Mouse (Mus musculus) WW6 (cell line): ENCODE results near the gene Parva.

Experiments used
- DNase-seq: peaks from one replicate; pipeline ENCODE4 v3.0.0-alpha.2; 2013; ENCODE audit warnings: low read depth, low spot score

Gene Parva

DNA sequence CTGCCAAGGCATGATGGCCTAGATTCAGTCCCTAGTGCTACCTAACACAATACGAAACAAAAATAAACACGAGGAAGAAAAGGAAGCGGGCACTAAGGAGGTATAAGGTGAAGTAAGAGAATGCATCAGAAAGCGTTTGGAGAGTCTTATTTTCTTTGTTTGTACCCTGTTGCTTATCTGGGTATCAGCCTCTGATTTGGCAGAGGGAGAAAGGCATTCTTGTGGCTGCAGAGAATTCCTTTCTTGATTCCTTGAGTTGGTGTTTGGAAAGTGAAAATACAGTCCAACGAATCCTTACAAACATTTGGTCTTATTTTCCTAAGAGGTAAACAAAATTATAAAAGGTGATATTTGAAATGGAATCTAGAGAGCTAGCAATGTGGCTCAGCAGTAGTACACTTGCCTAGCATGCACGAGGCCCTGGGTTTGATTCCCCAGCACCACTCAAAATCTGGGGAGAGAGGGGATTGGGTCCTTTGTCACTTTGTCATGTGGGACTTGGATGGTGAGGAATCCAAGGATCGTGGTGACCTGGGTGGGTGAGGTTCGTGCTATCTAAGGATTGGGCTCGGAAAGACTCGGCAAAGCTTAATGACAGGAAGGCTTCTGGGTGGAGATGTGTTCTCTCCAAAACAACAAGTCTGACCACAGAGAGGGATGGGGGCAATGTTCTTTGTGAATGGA is 44.9 kb downstream of the Parva start:
- DNase-seq = no peak

DNA sequence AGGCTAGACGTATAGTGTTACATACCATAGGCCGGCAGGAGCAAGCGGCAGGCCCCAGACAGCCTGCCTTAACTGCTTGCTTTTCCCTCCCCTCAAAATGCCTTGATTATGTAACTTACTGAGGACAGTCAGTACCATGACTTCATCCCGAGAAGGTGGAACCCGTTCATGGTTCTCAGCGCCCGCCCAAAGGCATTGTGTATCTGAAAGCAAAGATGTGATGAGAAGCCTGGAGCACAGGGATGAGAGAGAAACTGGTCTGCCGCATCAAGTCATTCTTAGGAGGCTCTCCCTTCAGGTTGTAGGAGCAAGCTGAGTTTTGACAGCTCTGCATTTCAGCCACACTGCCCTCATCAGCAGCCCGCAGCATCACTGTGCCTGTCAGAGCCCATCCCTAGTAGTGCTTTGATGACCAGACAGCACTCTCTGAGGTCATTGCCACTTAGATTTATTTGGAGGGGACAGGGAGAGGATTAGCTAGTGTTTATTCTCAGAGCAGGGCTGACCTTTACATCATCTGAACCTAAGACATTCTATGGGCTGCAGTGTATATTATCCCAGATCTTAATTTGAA is 45.5 kb downstream of the Parva start:
- no peak for DNase-seq

DNA sequence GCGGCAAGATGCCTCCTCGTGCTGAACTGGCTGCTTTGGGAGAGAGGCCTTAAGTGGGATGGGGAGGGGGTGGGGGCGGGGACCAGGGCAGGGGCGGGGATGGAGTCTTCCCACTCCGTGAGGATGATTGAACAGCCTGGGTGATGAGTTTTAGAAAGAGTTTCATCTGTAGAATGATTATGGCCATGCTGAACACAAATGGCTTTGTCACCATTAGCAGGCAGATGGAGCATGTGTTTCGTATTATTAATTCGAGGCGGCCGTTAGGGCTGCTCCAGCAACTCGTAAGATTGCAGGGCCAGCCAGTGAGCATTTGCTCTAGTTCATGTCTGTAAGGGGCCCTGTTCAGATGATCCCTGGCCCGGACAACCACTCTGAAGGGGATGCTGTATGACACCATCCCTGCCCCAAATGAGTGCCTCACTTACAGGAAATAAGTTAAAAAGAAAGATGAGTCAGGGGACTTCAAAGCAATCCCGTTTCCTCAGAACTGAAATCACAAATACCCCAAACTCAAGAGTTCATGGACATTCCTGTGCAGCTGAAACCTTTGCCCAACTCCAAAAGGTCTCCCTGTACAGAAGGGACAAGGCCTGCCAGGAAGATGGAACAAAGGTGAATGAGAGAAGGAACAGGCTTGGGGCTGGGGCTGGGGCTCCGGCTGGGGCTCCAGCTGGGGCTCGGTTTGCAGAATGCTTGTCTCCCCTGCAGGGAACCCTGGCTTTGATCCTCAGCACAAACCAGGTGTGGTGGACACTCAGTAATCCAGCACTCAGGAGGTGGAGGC is 46.5 kb downstream of the Parva start:
- no peak for DNase-seq

DNA sequence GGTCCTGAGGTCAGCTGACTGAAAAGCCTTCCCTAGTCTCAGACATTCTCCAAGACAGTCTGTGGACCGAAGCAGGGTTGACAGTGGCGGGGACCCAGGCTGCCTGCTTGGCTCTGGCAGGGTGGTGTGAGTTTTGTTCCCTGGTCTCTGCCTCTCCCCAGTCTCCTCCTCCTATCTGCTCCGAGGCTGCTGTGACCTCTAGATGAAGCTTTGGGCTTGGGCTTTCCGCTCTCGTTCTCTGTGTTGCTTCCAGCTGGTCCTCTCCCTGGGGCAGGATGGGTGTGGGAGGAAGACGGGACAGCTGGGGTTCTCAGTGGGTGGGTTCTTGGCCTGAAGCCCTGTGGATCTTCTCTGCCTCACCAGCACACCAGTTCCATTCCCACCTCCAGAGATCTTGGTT is 51.8 kb downstream of the Parva start:
- DNase-seq = no peak

DNA sequence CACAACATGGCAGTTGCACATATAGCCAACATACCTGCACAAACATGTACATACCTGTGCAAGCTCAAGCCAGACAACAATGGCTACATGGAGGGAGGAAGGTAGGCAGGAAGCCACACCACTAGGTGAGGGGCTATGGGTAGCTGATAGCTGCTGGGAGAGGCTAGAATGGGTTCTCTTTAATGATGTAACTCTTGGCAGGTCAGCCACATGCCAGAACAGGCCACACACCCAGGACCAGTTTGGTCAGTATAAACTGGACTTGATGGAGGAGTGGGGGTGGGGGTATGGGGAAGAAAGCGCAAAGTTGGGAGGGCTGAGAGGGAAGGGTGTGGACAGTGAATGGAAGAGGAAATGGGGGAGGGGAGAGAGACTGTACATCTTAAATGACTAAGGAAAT is 53.7 kb downstream of the Parva start:
- no peak for DNase-seq

DNA sequence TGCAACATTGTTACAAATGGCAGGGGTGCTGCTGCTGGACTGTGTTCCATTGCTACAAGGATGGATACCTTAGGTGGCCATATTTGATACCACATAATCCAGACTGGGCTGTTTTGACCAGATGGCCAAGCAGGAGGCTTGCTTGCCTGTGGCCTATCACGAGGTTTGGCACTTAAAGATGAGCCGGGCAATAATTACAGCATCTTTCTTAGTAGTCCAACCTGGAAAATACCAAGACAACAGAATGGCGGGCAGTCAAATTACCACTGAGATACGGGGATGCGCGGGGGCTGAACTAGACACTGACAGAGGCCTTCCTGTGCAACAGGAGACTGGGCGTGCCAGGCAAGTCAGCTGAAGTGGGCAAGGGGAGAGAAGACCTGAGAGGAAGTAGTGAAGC is 55.3 kb downstream of the Parva start:
- no peak for DNase-seq

DNA sequence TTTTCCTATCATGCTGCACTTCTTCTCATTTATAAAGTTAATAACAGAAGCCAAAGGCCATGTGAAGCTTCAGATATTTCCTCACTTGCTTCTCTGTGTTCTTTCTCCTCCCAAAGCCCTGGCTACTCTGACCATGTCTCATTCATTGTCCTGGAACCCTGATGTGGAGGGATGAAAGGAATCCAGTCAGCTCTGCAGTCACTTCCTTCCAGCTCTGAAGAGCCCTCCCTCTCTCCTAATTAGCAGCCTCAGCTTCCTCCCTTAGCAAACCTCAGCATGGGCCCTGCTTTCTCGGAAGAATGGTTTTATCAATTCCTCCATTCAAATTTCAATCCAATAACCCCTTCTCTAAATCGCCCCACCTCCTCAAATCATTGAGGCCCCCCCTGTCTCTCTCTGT is 56.1 kb downstream of the Parva start:
- no peak for DNase-seq

DNA sequence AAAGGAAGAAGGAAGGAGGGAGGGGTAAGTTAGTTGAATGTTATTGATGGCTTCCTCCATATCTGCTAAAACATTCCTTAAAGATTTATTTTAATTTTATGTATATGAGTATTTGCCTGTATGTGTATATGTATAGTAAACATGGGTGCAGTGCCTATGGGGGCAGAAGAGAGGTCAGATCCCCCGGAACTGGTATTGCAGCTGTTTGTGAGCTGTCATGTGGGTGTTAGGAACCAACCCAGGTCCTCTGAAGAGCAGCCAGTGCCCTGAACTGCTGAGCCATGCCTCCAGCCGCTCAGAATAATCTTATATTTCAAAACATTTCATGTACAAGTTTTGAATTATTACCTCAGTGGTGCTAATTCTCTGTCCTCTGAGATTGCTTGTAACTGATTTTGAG is 63.5 kb downstream of the Parva start:
- no peak for DNase-seq

DNA sequence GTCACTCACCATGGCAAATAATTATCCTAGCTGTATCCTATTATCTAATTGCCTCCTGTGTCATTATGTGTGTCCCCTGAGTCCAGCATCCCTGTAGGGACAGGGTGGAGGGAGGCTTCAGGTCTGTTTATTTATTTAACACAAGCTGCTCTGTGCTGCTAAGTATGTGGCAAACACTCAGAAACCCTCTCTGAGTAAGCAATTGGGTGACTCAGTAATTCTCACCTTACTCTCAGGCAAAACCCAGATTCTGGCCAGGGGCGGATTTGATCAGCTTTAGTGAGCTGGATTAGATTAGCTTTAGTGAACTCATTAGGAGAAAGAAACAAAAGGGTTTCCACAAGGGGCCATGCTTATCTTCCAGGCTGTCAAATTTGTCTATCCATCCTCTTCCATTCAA is 64.4 kb downstream of the Parva start:
- no peak for DNase-seq

DNA sequence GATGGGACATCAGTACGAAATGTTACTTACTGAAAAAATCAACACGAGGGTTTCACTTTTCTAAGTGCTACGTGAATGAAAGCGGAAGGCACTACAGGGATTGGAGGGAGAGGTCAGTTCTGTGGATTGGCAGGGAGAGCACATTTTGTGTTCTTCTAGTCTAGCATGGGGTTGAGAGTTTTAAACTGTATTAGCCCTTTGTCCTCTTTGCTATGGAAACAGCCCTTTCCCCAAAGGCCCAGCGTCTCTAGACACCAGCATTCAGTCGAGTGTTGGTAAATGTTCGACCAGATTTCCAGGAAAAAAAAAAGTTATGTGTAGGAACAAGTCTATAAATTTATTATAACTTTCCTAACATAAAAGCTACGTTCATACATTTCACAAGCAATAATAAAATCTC is 68.6 kb downstream of the Parva start:
- no peak for DNase-seq

DNA sequence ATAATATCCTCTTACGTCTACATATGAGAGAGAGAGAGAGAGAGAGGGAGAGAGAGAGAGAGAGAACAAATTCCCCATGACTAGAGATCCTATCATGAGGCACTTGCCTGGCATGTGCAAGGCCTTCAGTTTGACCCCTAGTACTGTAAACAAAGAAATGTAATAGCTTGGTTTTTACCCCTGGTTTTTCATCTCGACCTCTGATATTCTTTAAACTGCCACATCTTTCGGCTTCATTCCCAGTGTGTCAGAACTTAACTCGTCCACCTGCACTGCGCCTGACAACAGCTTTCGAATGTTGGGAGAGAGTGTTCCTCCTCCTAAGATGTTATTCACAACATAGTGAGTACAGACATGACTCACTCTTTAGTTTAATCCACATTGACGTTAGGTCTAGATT is 69.6 kb downstream of the Parva start:
- DNase-seq = no peak

DNA sequence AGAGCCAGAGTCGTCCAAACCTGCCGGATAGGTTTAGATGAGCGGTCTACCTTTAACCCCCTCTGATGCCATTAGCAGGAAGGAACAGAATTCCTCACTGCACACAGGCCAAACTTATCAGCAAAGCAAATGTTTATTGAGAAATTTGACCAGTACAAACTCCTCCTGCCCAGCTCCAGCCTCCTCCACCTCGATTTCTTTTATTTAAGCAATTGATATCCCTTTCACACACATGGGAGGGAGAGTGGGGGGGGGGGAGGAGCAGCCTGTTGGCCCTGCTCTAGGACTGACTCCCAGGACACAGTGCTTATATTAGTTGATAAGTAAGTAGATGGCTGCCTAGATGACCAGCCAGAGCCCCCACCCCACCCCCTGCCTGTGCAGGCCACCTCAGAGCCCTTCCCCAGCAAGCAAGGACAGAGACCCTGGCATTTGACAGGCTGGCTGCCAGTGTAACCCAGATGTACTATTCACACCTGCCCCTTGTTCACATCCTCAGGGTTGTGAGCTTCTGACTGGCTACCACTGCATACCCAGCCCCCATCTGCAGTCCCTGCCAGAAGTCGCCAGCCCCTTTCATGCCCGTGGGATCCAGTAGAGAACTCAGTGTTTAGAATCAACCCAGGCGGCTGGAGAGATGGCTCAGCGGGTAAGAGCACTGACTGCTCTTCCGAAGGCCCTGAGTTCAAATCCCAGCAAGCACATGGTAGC is 71.4 kb downstream of the Parva start:
- no peak for DNase-seq

DNA sequence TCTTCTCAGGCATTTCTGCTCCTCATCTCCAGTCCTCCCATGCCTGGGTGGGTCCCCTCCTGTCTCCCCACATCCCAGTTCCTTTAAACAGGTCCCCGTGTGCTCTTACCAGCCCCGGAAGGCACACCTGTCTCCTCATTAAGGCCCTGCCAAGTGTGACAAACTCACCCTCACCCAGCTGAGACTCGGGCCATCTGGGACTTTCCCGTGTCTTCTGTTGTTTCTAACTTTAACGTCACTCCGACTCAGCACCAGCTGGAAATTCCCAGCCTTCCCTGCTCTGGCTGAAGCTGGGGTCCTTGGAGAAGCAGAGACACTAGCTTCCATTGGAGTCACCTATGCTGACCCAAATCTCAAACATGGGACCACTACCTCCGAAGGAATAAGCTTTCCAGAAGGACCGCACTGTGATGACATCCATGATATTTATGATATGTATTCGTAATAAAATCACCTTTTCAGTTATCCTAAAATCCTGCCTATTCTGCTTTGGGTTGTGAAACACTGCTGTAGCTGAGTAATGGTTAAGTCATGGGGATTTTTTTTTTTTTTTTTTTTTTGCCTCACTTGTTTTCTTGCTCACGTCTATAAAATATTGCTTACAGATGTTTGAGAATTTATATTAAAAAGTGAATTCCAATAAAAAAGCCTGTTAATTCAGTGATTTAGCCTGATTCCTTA is 72.3 kb downstream of the Parva start:
- DNase-seq = no peak

DNA sequence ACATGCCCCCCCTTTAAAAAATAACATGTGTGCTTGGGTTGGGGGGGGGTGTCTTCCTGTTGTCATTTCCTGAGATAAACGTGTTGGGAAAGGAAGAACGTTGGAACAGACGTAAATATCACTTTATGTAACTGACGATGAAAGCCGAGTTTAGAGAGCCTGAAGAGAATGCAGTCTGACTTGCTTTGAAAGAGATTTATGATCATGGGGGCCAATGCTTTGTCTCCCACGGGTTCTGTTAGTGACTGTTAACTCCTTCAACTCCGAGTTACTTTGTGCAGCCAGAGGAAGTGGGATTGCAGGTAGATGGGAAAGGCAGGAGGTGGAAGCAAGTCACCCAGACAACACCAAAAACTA is 72.8 kb downstream of the Parva start:
- DNase-seq = no peak

DNA sequence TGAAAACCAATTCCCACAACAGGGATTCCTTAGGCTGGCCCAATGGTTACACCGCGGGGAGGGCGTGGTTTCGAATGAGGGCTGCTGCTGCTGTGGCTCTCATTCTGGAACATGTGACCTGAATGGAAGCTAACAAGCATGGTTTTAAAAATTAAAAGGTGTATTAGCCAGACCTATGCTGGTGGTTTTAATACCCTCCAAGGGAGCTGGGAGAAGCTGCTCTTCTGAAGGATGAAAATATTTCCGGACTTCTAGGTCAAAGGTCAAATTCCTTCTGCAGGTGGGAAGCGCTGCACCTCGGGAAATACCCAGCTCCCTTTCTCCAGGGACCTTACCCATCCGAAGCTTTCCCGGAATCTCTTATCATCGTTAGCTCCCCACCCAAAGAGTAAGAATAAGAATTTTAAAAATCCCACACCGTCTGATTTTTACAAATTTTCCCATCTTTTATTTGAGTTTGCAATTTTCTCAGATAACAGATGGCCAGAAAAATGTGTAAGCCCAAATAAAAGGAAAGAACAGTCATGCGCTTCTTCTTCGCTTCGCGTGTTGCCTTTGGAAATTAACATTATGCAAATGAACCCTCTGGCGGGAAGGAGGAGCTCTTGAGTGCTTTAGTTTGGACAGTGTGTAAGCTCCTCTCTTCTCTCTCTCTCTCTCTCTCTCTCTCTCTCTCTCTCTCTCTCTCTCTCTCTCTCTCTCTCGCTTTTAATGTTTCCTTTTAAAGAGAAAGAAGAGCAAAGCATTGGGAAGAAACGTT is 74.9 kb downstream of the Parva start:
- DNase-seq = peak; percentile 36

DNA sequence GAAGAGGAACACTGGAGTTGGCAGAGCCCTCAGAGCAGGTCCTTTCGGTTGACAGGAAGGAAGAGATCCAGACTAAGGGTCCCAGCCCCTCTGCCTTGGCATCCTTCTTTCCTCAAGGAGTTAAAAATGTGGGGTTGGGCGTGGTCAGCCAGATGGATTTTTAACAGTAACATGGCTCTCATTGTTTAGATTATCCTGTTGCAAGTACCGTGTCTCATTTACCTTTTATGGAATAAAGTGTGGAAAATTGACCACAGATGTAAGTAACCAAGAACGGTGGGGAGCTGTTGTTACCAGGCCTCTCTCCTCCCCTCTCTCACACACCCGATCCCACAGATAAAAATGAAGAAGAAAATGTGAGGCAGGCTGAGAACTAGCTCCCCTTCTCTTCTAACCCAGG is 75.5 kb downstream of the Parva start:
- no peak for DNase-seq

DNA sequence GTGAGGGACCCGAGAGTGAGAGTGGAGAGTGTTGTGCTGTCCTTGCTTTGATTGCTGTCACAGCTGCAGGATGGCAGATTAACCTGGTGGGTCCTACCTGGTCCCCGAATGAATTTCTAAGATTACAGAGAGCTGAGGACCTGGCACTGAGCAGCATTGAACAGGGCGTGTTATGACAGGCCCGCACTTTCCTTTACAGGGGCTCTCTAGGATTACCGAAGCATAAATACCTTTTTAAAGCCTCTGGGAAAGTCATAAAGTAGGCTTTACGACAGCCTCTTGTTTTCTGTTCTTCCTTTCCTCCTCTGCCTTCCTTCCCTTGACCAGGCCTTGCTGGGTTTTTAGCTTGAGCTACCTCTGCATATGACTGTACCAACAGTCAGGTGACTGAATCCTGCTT is 76.1 kb downstream of the Parva start:
- DNase-seq = no peak

DNA sequence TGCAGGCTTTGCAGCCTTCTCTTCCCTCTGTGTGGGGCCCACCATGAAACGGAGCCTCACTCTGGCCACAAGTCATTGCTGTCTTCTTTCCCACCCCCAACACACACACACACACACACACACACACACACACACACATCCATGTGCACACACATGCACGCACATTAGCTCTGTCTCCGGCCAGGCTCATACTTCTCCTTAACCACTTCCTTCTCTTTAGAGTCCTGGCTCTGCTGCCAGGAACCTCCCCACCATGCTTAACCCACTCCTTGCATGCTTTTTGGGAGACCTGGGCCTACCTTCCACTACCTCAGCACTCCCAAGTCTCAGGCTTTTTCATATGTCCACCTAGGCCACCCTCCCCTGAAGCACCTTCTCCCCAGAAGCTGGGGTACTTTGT is 76.6 kb downstream of the Parva start:
- no peak for DNase-seq

DNA sequence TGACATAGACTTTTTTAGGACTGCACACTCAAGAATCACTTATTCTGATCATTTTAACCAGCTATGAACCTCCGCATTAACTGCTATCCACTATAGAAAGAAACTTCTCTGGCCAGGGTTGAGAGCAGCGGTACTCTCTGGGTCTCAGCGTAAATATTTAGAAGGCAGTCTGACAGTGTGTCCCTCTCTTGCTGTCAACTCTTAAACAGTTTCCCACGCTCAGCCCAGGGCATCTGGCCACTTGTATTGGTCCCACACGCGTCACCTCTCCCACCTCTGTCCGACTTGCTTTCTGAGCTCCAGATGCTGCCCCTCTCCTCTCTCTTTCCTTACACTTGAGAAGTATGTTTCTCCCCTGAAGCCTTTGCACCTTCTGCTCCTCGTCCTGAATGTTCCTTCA is 81.8 kb downstream of the Parva start:
- no peak for DNase-seq

DNA sequence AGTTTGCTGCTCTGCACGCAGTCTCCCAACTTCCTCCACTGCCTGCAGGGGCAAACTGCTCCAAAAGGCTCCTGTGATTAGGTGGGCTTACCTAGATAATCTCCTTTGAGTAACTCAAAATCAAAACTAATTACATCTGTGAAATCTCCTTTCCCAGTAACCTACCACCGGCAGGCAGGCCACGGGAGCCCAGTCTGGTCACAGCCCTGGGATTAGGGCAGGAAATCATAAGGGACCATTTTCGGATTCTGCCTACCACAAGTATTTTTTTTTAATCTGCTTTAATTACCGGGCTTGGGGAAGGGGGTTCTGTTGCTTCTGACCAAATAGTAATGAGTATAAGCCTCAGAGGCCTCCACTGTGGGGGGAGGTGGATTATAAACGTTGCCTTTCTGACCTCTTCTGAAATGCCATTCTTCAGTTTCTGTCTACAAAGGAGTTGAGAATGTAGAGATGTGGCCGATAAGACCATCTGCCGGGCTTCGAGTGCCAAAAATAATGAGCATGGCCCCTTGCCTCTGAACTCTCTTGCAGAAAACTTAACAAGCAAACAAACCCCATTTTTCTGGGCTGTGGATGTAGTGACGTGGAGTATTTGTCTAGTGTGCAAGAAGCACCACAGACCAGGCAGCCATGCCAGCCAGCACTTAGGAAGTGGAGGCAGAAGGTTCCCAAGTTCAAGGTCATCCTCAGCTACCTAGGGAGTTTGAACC is 83.2 kb downstream of the Parva start:
- no peak for DNase-seq

DNA sequence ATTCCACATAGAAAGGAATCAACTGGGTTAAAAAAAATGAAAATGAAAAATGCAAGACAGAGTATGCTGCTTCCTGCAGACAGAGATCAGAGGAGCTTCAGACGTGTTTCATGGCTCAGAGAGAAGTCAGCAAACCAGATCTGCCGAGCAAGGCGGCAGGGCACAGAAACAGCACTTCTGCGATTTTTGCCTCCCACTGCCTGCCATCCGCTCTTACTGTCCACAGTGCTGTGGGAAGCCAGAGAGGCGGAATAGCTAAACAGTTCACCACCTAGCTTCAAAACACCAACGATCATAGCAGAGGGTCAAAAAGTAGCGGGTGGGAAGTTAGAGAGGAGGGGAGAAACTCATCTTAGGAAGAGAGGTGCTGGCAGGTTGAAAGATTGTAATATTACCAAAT is 84.0 kb downstream of the Parva start:
- no peak for DNase-seq
